Mouse (Mus musculus): ENCODE data around the gene Nanos3.

Gene Nanos3

GRCm38 (mm10) chr8:84201545-84202245 lies 16.7 kb upstream of the Nanos3 start:
- DNase-seq (ENCODE audit: extremely low read depth, low read depth): no peak

GRCm38 (mm10) chr8:84200652-84201544 lies 15.9 kb upstream of the Nanos3 start:
- DNase-seq (ENCODE audit: extremely low read depth, low read depth): no peak

- no peak for DNase-seq (ENCODE audit: extremely low read depth, low read depth)
Measured at GRCm38 (mm10) chr8:84200126-84200555, 15.1 kb upstream of the Nanos3 start.

- DNase-seq (ENCODE audit: extremely low read depth, low read depth): no peak
Measured at GRCm38 (mm10) chr8:84199348-84200125, 14.5 kb upstream of the Nanos3 start.

GRCm38 (mm10) chr8:84198871-84199270 lies 13.9 kb upstream of the Nanos3 start:
- DNase-seq (ENCODE audit: extremely low read depth, low read depth): no peak

GRCm38 (mm10) chr8:84197922-84198774 lies 13.1 kb upstream of the Nanos3 start:
- DNase-seq (ENCODE audit: extremely low read depth, low read depth): peak; percentile 80

- DNase-seq (ENCODE audit: extremely low read depth, low read depth): no peak
Measured at GRCm38 (mm10) chr8:84197141-84197921, 12.3 kb upstream of the Nanos3 start.

- no peak for DNase-seq (ENCODE audit: extremely low read depth, low read depth)
Measured at GRCm38 (mm10) chr8:84194224-84194743, 9.3 kb upstream of the Nanos3 start.

- DNase-seq (ENCODE audit: extremely low read depth, low read depth): peak; percentile 23
Measured at GRCm38 (mm10) chr8:84193566-84193965, 8.5 kb upstream of the Nanos3 start.

GRCm38 (mm10) chr8:84193161-84193560 lies 8.1 kb upstream of the Nanos3 start:
- no peak for DNase-seq (ENCODE audit: extremely low read depth, low read depth)

GRCm38 (mm10) chr8:84192555-84192954 lies 7.5 kb upstream of the Nanos3 start:
- peak; percentile 27 for DNase-seq (ENCODE audit: extremely low read depth, low read depth)

- peak; percentile 43 for DNase-seq (ENCODE audit: extremely low read depth, low read depth)
Measured at GRCm38 (mm10) chr8:84192023-84192422, 7.0 kb upstream of the Nanos3 start.

GRCm38 (mm10) chr8:84190191-84190867 lies 5.3 kb upstream of the Nanos3 start:
- peak; percentile 43 for DNase-seq (ENCODE audit: extremely low read depth, low read depth)

GRCm38 (mm10) chr8:84189603-84190002 lies 4.6 kb upstream of the Nanos3 start:
- no peak for DNase-seq (ENCODE audit: extremely low read depth, low read depth)

GRCm38 (mm10) chr8:84188671-84189070 lies 3.7 kb upstream of the Nanos3 start:
- no peak for DNase-seq (ENCODE audit: extremely low read depth, low read depth)

GRCm38 (mm10) chr8:84187065-84187755 lies 2.2 kb upstream of the Nanos3 start:
- DNase-seq (ENCODE audit: extremely low read depth, low read depth): peak; percentile 65

GRCm38 (mm10) chr8:84186547-84186946 lies 1.5 kb upstream of the Nanos3 start:
- peak; percentile 70 for DNase-seq (ENCODE audit: extremely low read depth, low read depth)

Measured in MEL-GATA-1-ER (cell line).